Mouse (Mus musculus) embryonic facial prominence, embryonic 12.5 days (tissue): ENCODE measurements around the gene Lyz1. TPM values are rescaled to one million over a fixed set of nuclear protein-coding genes. Genes with fewer than 3 reads are reported as not detected.
"Not testable (repeated sequence)": the region's sequence is repeated elsewhere in the genome, so short reads cannot be mapped to it uniquely, and the experiment has no call there.

ENCODE experiments used
- ATAC-seq: fragments of 200-750 bp; cut with Nextera tagmentation; 2 replicates; pipeline ENCODE4 v1.8.0; 2017; ENCODE audit not compliant: insufficient number of reproducible peaks, insufficient read depth, low FRiP score, low TSS enrichment
- H3K27ac ChIP-seq: fragments of 300-500 bp; sonication (generic); 2 replicates; pipeline ENCODE4 v1.5.1; 2016; ENCODE audit warnings: mild to moderate bottlenecking
- H3K27me3 ChIP-seq: fragments of 300-500 bp; sonication (generic); 2 replicates; pipeline ENCODE4 v1.6.1; 2016; ENCODE audit warnings: mild to moderate bottlenecking, moderate library complexity
- H3K36me3 ChIP-seq: fragments of 300-500 bp; sonication (generic); 2 replicates; pipeline ENCODE4 v1.6.1; 2016; ENCODE audit warnings: mild to moderate bottlenecking
- H3K4me1 ChIP-seq: fragments of 300-500 bp; sonication (generic); 2 replicates; pipeline ENCODE4 v1.6.1; 2016
- H3K4me2 ChIP-seq: fragments of 300-500 bp; sonication (generic); replicated peaks from 2 replicates; pipeline ENCODE4 v1.6.1; 2016; ENCODE audit warnings: mild to moderate bottlenecking, moderate library complexity
- H3K4me3 ChIP-seq: fragments of 300-500 bp; sonication (generic); 2 replicates; pipeline ENCODE4 v1.5.1; 2016; ENCODE audit warnings: mild to moderate bottlenecking
- H3K9ac ChIP-seq: fragments of 300-500 bp; sonication (generic); 2 replicates; pipeline ENCODE4 v1.6.1; 2016; ENCODE audit warnings: mild to moderate bottlenecking, moderate library complexity
- H3K9me3 ChIP-seq: fragments of 300-500 bp; sonication (generic); 2 replicates; pipeline ENCODE4 v1.6.1; 2016; ENCODE audit warnings: mild to moderate bottlenecking, moderate library complexity
- WGBS: fragments of 180-500 bp; shearing (Covaris S2); methylation state at CpG from one replicate; pipeline ENCODE4 v1.1.7; 2016; 5-methylcytosine and 5-hydroxymethylcytosine counted together
- polyA plus RNA-seq: library from polyadenylated mRNA; unstranded; fragments of >200 nt; fragmentation: Nextera tagmentation; extraction: Ambion mirVana; gene quantifications from 2 replicates; pipeline ENCODE4 v1.2.1, GENCODE M21; 2016

Lyz1 gene
- polyA plus RNA-seq, 1 experiment from 2014 or later = not detected

DNA sequence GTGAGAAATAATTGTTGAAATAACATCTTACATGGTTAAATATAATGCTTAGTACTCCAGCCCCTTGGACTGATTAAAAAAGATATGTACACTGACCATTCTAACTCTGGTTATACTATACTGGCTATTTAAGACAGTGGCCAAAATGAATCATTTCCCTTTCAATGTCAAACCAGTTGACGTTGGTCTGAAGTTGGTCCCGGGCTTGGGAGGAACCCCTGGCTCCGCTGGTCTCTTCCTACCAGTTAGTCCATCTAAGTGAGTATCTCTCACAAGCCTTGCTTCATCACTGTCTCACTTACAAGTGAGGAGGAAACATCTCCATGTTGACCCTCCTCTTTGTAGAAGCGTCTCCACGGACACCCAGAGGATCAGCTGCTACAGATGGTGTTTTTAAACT, 11.7 kb upstream of the Lyz1 start:
- Histone ChIP-seq H3K4me3 (no peak overlapping the region), H3K27ac (no peak overlapping the region), H3K9me3 (no peaks in the 10 kb centered on the region), H3K9ac (no peak overlapping the region), H3K36me3 (no peaks in the 10 kb centered on the region), H3K4me1 (no peaks in the 10 kb centered on the region), H3K4me2 (no peak overlapping the region), H3K27me3 (no peaks in the 10 kb centered on the region)
- ATAC-seq = no peak
- WGBS = 92% methylated on average over 5 of the region's 5 CpGs

DNA sequence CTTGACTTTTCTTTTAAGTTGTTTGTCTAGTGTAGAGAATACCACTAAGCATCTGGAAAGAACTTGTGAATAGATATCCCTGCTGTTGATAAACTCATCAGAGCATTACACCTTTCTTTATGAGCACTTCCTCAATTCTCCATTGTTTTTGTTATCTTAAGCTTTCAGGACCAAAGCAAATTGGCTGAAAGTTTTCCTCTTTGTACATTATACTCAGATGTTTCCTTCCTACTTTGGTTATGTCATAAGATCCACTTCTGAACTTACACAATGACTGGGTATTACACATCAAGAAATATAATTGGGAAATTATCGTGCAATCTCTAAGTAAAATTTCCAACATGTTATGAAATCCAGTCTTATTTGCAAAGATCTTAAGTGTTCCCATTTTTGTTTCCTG, 9.0 kb upstream of the Lyz1 start:
- no peak overlapping the region for H3K4me3 ChIP-seq
- H3K36me3 ChIP-seq = no peaks in the 10 kb centered on the region
- H3K4me2 ChIP-seq = no peak overlapping the region
- no peak overlapping the region for H3K9ac ChIP-seq
- 75% methylated on average over 1 of the region's 1 CpGs for WGBS
- no peaks in the 10 kb centered on the region for H3K9me3 ChIP-seq
- ATAC-seq = no peak
- H3K27ac ChIP-seq = no peak overlapping the region
- no peaks in the 10 kb centered on the region for H3K27me3 ChIP-seq
- H3K4me1 ChIP-seq = no peaks in the 10 kb centered on the region

DNA sequence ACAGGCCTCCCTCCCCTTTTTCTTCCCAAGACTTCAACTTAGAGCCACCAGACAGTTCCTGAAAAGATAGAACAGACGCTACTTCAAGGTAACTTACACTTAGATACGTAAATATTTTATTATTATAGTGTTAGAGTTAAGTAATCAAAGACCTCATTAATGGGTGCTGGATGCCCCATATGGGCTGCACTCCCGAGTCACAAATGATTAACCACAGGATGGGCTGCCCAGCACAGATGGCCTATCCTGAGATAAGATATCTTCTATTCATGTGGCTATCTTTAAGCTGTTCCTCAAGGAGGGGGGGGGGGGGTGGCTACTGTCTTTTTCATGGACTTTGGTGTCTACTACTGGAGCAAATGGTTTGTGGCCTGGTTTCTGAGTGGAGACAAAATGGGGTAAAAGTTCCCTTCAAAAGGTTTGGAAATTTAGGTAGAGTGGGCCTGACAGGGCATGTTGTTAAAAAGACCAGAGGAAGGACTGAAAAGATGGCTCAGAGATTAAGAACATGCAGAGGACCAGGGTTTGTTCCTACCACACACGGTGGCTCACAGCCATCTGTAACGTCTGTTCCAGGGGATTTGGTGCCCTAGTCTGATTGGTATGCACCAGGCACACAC, 7.3 kb upstream of the Lyz1 start:
- Histone ChIP-seq H3K27me3 (no peaks in the 10 kb centered on the region), H3K4me1 (no peaks in the 10 kb centered on the region), H3K4me3 (no peak overlapping the region), H3K4me2 (no peak overlapping the region), H3K36me3 (no peaks in the 10 kb centered on the region), H3K9ac (no peak overlapping the region), H3K27ac (no peak overlapping the region), H3K9me3 (no peaks in the 10 kb centered on the region)
- WGBS = 87% methylated on average over 5 of the region's 5 CpGs
- ATAC-seq = no peak

DNA sequence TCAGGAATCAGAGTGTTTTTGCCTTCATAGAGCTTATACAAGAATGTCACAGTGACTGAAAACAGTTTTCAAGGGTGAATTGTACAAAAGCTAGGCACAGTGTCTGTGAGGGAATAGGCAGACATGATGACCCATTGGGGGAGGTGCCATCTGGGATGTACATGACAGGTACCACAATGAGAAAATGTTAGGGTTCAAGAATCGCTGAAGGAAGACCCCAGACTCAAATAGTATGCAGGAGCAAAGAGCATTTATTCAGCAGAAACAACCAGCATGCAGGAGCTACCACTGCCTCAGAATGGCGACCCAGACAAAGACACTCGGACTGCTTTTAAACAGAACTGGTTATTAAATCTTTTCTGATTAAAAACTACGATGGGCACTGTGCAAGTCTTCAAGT, 6.4 kb upstream of the Lyz1 start:
- 90% methylated on average over 4 of the region's 4 CpGs for whole genome bisulfite sequencing
- no peaks in the 10 kb centered on the region for H3K4me1 ChIP-seq
- H3K9me3 ChIP-seq = no peaks in the 10 kb centered on the region
- H3K27ac ChIP-seq = no peak overlapping the region
- H3K27me3 ChIP-seq = no peaks in the 10 kb centered on the region
- H3K9ac ChIP-seq = no peak overlapping the region
- no peak for ATAC-seq
- no peaks in the 10 kb centered on the region for H3K36me3 ChIP-seq
- H3K4me3 ChIP-seq = no peak overlapping the region
- H3K4me2 ChIP-seq = no peak overlapping the region

DNA sequence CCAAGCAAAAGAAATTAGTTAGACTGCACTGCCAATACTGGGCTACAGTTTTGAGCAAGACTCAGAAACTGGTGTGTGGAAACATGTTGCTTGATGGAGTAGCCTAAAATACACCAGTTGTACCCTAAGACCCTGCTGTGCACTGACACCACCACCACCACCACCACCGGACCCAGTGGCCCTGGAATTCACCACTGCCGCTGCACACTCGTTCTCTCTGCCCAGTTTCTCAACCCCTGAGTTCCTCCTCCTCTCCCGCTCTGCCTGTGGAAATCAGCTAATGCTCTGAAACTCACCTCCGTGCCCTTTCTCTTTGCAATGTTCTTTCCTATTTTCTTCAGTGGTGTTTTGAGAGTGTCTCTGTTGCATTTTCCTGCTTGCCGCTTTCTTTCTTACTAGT, 5.7 kb upstream of the Lyz1 start:
- Histone ChIP-seq H3K9me3 (no peaks in the 10 kb centered on the region), H3K4me2 (no peak overlapping the region), H3K4me3 (no peak overlapping the region), H3K27ac (no peak overlapping the region), H3K4me1 (no peaks in the 10 kb centered on the region), H3K36me3 (no peaks in the 10 kb centered on the region), H3K9ac (no peak overlapping the region), H3K27me3 (no peaks in the 10 kb centered on the region)
- ATAC-seq = no peak
- 82% methylated on average over 6 of the region's 6 CpGs for WGBS

DNA sequence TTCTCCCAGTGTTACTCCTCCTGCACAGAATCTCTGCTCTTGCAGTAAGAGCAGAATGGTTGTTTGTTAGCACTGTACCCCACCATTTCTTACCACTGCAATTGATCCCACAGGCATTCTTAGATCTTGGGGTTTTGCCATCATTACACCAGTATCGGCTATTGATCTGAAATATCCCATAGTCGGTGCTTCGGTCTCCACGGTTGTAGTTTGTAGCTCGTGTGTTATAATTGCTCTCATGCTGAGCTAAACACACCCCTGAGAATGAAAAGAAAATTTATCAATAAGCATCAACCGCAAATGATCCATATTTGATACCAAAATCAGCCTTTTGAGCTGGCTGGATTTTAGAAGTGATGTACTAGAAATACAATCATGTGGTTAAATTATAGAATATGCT, 1.7 kb downstream of the Lyz1 start:
- not testable (repeated sequence) for ATAC-seq, H3K36me3 ChIP-seq, H3K27ac ChIP-seq, H3K27me3 ChIP-seq, H3K9ac ChIP-seq, H3K9me3 ChIP-seq, H3K4me3 ChIP-seq, H3K4me2 ChIP-seq, H3K4me1 ChIP-seq
- 92% methylated on average over 6 of the region's 6 CpGs for WGBS

DNA sequence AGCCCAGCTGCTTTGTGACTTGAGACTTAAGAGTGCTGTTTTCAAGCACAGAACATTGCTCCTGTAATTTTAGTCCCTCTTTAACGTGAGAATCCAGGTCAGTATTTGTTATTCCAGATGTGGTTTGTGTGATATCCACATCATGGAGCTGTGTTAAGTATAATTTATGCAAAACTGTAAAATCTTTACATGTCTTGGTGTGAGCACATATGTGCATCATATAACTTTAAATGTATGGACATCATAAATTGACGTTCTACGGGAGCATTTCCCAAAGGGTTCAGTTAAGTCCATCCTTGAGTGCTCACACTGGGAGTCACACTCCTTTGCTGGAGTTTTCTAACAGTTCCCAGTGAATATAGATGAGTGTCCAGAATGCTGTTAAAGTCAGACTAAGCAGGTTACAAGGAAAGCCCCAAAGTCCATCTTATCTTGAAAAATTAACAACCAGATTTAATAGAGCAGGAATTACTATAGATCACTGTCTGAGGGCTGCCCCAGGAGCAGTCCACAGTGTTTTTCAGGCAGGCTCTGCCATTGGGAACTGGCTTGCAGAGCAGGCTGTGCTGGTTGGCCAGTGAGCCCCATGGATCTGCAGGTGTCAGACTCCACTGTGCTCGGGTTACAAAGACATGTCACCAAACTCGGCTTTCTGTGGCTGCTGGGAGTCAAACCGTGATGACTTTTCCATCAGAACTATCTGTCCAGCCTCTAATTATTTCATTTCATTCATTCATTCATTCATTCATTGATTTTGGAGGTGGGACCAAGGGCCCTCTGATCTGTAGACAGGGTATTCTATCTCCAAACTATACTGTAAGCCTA, 2.4 kb downstream of the Lyz1 start:
- H3K27ac ChIP-seq = no peak overlapping the region
- H3K9me3 ChIP-seq = no peaks in the 10 kb centered on the region
- no peak overlapping the region for H3K4me3 ChIP-seq
- H3K36me3 ChIP-seq = no peaks in the 10 kb centered on the region
- H3K9ac ChIP-seq = no peak overlapping the region
- H3K27me3 ChIP-seq = no peaks in the 10 kb centered on the region
- 43% methylated on average over 6 of the region's 6 CpGs for WGBS
- no peak for ATAC-seq
- H3K4me2 ChIP-seq = no peak overlapping the region
- H3K4me1 ChIP-seq = no peaks in the 10 kb centered on the region

DNA sequence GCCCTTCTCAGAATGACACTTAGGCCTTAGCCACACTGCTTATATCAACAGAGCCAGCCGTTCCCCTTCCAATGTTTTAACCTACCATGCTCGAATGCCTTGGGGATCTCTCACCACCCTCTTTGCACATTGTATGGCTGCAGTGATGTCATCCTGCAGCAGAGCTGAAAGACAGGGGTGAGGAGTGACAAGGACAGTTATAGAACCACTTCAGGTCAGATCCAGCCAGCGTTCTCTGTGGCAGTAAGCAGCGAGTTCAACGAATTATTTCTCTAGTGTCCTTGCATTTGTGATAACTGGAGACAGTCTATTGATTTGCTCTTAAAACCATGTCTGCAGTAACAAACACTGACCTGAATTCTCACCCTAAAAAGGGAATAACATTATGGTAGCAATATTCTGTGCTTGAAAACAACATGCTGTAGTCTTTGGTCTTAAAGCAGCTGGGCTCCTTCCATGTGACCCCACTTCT, 3.6 kb downstream of the Lyz1 start:
- ATAC-seq = not testable (repeated sequence)
- 89% methylated on average over 5 of the region's 5 CpGs for WGBS

DNA sequence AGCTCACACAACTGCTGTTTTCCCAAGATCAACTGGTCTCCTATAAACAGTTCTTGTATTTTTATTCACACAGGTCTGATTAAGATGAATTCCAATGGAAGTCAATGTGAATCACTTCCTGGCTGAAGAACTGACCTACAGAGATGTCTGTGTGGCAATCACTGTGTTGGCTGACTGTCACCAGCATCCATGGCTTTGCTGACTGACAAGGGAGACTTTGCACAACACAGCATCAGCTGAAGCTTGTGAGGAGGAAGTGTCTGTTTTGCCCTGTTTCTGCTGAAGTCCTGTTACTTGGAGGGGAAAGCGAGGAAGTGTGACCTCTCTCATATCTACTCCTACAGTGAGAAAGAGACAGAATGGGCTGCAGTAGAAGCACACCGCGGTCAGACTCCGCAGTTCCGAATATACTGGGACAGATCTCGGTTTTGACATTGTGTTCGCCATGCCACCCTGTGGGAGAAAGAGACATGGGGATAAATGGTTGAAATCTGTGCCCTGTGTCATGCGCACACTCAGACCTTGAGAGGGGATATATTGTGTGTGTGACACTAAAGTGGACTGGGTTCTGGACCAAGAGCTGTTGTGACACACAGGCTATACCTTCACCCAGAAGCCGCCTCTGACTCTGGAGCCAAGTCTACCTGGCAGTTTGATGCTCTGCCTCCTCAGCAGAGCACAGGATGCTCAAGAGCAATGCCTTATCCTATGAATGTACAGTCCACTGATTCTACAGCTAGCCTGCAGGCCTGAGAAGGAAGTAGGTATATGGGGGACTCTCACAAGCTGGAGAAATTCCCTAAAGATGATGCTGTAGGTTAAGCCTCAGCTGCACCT, 4.3 kb downstream of the Lyz1 start:
- Histone ChIP-seq H3K4me3 (no peak overlapping the region), H3K27ac (no peak overlapping the region), H3K4me1 (no peaks in the 10 kb centered on the region), H3K9me3 (no peaks in the 10 kb centered on the region), H3K36me3 (no peaks in the 10 kb centered on the region), H3K9ac (no peak overlapping the region), H3K4me2 (no peak overlapping the region), H3K27me3 (no peaks in the 10 kb centered on the region; the same call in 1 of the 2 replicates)
- no peak for ATAC-seq
- 91% methylated on average over 9 of the region's 9 CpGs for WGBS

More for the DNA sequence above, 3.6 kb downstream of the Lyz1 start:
- H3K9me3 ChIP-seq, H3K9ac ChIP-seq, H3K4me1 ChIP-seq, H3K36me3 ChIP-seq, H3K4me3 ChIP-seq, H3K27ac ChIP-seq, H3K27me3 ChIP-seq, H3K4me2 ChIP-seq: not testable (repeated sequence)

DNA sequence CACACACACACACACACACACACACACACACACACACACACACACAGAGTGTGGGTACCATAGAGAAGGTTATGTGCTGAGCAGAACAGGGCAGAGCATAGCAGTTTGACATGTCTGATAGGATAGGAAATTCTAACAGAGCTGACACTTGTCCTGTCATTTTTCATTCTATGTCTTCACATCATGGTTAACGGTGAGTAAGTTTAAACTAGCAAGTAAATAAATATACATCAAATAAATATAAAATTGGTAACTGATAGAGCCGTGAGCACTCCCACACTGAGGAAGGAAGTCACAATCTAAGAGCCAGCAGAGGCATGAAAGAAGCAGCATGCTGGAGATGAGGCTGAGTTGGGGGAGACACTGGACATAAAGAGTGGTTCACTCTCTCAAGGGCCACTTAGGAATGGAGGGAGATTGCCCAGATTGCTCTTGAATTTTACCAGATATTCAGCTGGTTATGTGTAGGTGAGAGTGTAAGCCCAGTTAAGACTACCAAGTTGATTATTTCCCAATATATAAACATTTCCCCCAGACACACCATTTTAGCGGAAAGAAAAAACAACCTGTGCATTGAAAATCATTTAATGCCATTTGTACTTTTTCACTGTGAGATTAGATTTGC, 5.3 kb downstream of the Lyz1 start:
- Histone ChIP-seq H3K9me3 (no peaks in the 10 kb centered on the region), H3K27me3 (no peaks in the 10 kb centered on the region; the same call in 1 of the 2 replicates), H3K4me2 (no peak overlapping the region), H3K36me3 (no peaks in the 10 kb centered on the region), H3K9ac (no peak overlapping the region), H3K27ac (no peak overlapping the region), H3K4me3 (no peak overlapping the region), H3K4me1 (no peaks in the 10 kb centered on the region)
- no peak for ATAC-seq
- WGBS = 87% methylated on average over 3 of the region's 3 CpGs

DNA sequence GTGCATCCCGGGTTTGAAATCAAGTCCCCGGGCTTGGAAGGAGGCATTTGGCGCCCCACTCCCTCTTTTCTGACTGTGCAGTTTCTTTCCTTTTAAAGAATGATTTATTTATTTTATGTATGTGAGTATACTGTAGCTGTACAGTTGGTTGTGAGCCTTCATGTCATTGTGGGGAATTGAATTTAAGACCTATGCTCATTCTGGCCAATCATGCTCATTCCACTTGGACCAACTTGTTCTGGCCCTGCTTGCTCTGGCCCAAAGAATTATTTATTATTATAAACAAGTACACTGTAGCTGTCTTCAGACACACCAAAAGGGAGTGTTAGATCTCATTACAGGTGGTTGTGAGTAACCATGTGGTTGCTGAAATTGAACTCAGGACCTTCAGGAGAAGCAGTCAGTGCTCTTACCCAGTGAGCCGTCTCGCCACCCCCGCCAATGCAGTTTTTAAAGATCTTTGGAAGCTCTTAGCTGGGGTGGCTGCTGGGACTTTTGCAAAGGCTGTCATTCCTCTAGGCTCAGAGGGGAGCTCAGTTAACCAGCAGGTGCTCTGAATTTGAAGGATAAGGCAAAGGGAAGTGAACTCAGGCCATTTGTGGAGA, 6.2 kb downstream of the Lyz1 start:
- no peak overlapping the region for H3K4me3 ChIP-seq
- no peak for ATAC-seq
- 89% methylated on average over 6 of the region's 6 CpGs for WGBS
- no peak overlapping the region for H3K9ac ChIP-seq
- no peaks in the 10 kb centered on the region for H3K36me3 ChIP-seq
- H3K27me3 ChIP-seq = no peaks in the 10 kb centered on the region; the same call in 1 of the 2 replicates
- no peak overlapping the region for H3K4me2 ChIP-seq
- no peaks in the 10 kb centered on the region for H3K4me1 ChIP-seq
- H3K27ac ChIP-seq = no peak overlapping the region
- no peaks in the 10 kb centered on the region for H3K9me3 ChIP-seq
